Mouse (Mus musculus) layer of hippocampus, adult 2 months (tissue): ENCODE results near the gene Col4a2. TPM values are rescaled to one million over a fixed set of nuclear protein-coding genes. Genes with fewer than 3 reads are reported as not detected.

Experiments
- DNase-seq, 2 experiments: peaks; one replicate each; pipeline ENCODE4 v3.0.0; 2022; ENCODE audit warnings: low spot score in 2 of 2
- H3K27ac ChIP-seq: fragments of 200-600 bp; 2 replicates; pipeline ENCODE4 v1.8.1; 2022
- H3K4me3 ChIP-seq: fragments of 200-600 bp; 2 replicates; pipeline ENCODE4 v1.8.1; 2022; ENCODE audit warnings: mild to moderate bottlenecking
- CTCF ChIP-seq: fragments of 200-600 bp; conservative IDR thresholded peaks from 2 replicates; pipeline ENCODE4 v1.8.1; 2022; ENCODE audit warnings: antibody characterized with exemption, mild to moderate bottlenecking, moderate library complexity
- total RNA-seq, 2 experiments: library from RNA; stranded (reverse); gene quantifications; 2 replicates each; pipeline ENCODE4 v1.2.3; 2021

The Col4a2 gene
- total RNA-seq, 2 experiments from 2014 or later: 53.7 to 55.4 TPM

- Histone ChIP-seq H3K4me3 (no peak overlapping the region), H3K27ac (peak overlapping the region; percentile 57; the same call in 1 of the 2 replicates)
- no peak for DNase-seq
- TF ChIP-seq CTCF: peak; percentile 22; the same call in 1 of the 2 replicates
Measured at GRCm38 (mm10) chr8:11393161-11393560, 80.6 kb downstream of the Col4a2 start.

GRCm38 (mm10) chr8:11393607-11394006, 81.0 kb downstream of the Col4a2 start:
- no peak for DNase-seq
- no peak for TF ChIP-seq CTCF
- H3K27ac ChIP-seq: peak overlapping the region; percentile 57; the same call in 1 of the 2 replicates
- H3K4me3 ChIP-seq: no peak overlapping the region

GRCm38 (mm10) chr8:11394773-11395172, 82.2 kb downstream of the Col4a2 start:
- Histone ChIP-seq H3K4me3 (no peak overlapping the region), H3K27ac (no peak overlapping the region)
- no peak for DNase-seq
- TF ChIP-seq CTCF: no peak

GRCm38 (mm10) chr8:11395601-11396000, 83.0 kb downstream of the Col4a2 start:
- Histone ChIP-seq H3K4me3 (no peak overlapping the region), H3K27ac (no peak overlapping the region)
- no peak for DNase-seq
- no peak for TF ChIP-seq CTCF

- Histone ChIP-seq H3K4me3 (no peak overlapping the region), H3K27ac (no peak overlapping the region)
- TF ChIP-seq CTCF: no peak
- DNase-seq: no peak
Measured at GRCm38 (mm10) chr8:11396111-11396510, 83.5 kb downstream of the Col4a2 start.

- TF ChIP-seq CTCF: no peak
- DNase-seq: no peak
- Histone ChIP-seq H3K4me3 (no peak overlapping the region), H3K27ac (no peak overlapping the region)
Measured at GRCm38 (mm10) chr8:11397126-11397525, 84.5 kb downstream of the Col4a2 start.

- Histone ChIP-seq H3K27ac (no peak overlapping the region), H3K4me3 (no peak overlapping the region)
- no peak for TF ChIP-seq CTCF
- DNase-seq: no peak
Measured at GRCm38 (mm10) chr8:11399706-11400105, 87.1 kb downstream of the Col4a2 start.

GRCm38 (mm10) chr8:11400244-11400643, 87.6 kb downstream of the Col4a2 start:
- H3K4me3 ChIP-seq: no peak overlapping the region
- no peak for TF ChIP-seq CTCF
- no peak overlapping the region for H3K27ac ChIP-seq
- no peak for DNase-seq

GRCm38 (mm10) chr8:11401183-11401582, 88.6 kb downstream of the Col4a2 start:
- DNase-seq: no peak
- no peak for TF ChIP-seq CTCF
- Histone ChIP-seq H3K27ac (no peak overlapping the region), H3K4me3 (no peak overlapping the region)

- DNase-seq: no peak
- no peak for TF ChIP-seq CTCF
- Histone ChIP-seq H3K27ac (no peak overlapping the region), H3K4me3 (no peak overlapping the region)
Measured at GRCm38 (mm10) chr8:11402220-11402619, 89.6 kb downstream of the Col4a2 start.

GRCm38 (mm10) chr8:11403813-11404212, 91.2 kb downstream of the Col4a2 start:
- DNase-seq: no peak
- H3K27ac ChIP-seq: no peak overlapping the region
- H3K4me3 ChIP-seq: no peak overlapping the region
- no peak for TF ChIP-seq CTCF

GRCm38 (mm10) chr8:11404614-11405013, 92.0 kb downstream of the Col4a2 start:
- Histone ChIP-seq H3K27ac (no peak overlapping the region), H3K4me3 (no peak overlapping the region)
- no peak for TF ChIP-seq CTCF
- no peak for DNase-seq

GRCm38 (mm10) chr8:11405722-11406481, 93.3 kb downstream of the Col4a2 start:
- peak; percentile 55 to 61 for DNase-seq
- no peak overlapping the region for H3K4me3 ChIP-seq
- peak overlapping the region; percentile 78 for H3K27ac ChIP-seq
- TF ChIP-seq CTCF: peak; percentile 74

- TF ChIP-seq CTCF: no peak
- H3K27ac ChIP-seq: no peak overlapping the region
- no peak overlapping the region for H3K4me3 ChIP-seq
- DNase-seq: no peak
Measured at GRCm38 (mm10) chr8:11411504-11412124, 99.0 kb downstream of the Col4a2 start.
